Mouse (Mus musculus): ENCODE measurements around the gene Sema6b. TPM values are rescaled to one million over a fixed set of nuclear protein-coding genes. Genes with fewer than 3 reads are reported as not detected.
"Not testable (repeated sequence)": the region's sequence is repeated elsewhere in the genome, so short reads cannot be mapped to it uniquely, and the experiment has no call there.

The Sema6b gene
- total RNA-seq, 2 experiments from 2014 or later = 0.19 to 1.4 TPM

- ATAC-seq (replicated peaks; ENCODE audit: low FRiP score, poor library complexity, severe bottlenecking) = no peak
Measured at GRCm38 (mm10) chr17:56121826-56122225, 18.3 kb downstream of the Sema6b start, which contains the start of gene Lrg1. Gene Lrg1 (minus strand): TSS chr17:56122001.

DNA sequence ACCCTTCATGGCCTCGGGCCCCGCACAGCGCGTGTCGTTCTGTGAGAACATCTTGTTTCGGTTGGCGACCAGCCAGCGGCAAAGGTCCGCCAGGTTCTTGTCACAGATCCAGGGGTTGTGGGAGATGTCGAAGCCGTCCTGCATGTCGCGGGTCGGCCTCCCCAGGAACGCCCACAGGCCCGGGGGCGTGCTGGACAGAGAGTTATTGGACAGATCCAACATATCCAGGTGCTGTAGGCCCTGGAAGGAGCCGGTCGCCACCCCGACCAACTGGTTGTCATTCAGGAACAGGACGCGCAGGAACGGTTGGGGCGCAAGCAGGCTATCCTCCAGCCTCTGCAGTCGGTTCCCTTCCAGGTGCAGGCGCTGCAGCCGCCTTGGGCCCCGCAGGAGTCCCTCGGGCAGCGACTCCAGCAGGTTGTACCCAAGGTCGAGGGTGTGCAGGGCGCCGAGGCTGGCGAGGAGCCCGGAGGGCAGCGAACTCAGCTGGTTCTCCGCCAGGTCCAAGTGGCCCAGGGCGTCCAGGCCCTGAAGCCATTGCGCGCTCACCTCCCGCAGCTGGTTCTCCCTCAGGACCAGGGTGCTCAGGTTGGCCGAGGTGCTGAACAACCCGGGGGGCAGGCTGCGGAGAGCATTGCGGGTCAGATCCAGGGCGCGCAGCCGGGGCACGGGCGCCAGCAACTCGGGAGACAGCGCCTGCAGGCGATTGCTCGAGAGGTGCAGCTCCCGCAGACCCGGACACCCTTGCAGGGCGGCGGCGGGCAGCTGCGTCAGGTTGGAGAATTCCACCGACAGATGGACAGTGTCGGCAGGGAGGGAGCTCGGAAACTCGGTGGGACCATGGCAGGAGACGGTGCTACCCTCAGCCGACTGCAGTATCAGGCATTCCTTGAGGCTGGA is 19.9 kb downstream of the Sema6b start:
- no peak for ATAC-seq (replicated peaks; ENCODE audit: low FRiP score, poor library complexity, severe bottlenecking)

DNA sequence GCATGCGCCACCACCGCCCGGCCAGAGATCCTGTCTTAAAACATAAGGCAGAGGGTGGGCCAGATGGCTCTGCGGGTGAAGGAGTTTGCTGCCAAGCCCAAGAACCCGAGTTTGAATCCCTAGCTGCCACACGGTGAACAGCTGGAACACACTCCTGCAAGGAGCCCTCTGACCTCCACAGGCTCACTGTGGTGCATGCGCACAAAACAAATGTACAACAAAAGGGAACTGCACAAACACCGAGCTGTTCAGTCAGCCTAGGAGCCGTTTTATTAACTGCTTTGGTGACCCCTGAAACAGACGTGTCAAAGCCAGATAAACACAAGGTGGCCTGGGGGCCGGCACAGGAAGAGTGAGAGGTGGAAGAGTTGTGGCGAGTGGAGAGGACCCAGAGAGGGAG is 20.7 kb downstream of the Sema6b start:
- ATAC-seq (replicated peaks; ENCODE audit: low FRiP score, poor library complexity, severe bottlenecking) = no peak

- no peak for ATAC-seq (replicated peaks; ENCODE audit: low FRiP score, poor library complexity, severe bottlenecking)
Measured at GRCm38 (mm10) chr17:56117251-56117710, 22.9 kb downstream of the Sema6b start, which contains the start of gene Plin5. Gene Plin5 (minus strand): TSS chr17:56117596.

GRCm38 (mm10) chr17:56116193-56116592 is 23.9 kb downstream of the Sema6b start:
- ATAC-seq (replicated peaks; ENCODE audit: low FRiP score, poor library complexity, severe bottlenecking) = no peak

DNA sequence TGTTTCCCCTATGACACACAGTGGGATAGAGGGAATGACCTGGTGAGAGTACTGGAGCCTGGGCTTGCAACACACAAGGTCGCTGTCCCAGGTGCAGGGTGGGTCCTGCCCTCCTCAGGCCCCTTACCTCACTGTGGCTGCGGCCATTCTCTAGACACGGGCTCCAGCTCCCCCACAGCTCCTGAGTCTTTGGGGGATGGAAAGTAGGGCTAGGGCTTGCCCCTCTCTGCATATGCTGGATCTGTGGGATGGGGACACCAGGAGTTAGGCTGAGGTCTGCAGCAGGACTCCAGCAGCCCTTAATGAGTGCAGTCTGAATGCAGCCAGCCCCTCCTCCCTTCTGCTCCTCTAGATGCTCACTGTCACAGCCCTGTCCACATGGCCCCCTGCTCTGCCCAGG is 27.4 kb downstream of the Sema6b start:
- no peak for ATAC-seq (replicated peaks; ENCODE audit: low FRiP score, poor library complexity, severe bottlenecking)

DNA sequence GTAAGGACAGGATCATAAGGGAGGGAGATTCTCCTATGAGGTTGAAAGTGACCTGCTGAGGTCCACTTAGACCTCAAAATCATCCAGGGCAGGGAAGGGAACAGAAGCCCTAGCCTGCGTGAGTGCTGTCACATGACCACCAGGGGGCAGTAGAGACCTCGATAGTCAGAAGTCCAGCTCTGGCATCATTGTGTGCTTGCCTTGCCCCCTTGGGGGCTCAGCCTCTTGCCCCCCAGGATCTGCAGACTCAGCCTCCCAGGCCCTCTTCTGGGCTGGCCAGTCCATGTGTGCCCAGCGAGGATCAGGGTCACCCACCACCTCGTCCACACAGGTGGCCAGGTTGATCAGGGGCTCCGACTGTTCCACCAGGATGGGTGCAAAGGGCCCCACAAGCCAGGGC is 28.3 kb downstream of the Sema6b start:
- ATAC-seq (replicated peaks; ENCODE audit: low FRiP score, poor library complexity, severe bottlenecking) = peak; percentile 68

DNA sequence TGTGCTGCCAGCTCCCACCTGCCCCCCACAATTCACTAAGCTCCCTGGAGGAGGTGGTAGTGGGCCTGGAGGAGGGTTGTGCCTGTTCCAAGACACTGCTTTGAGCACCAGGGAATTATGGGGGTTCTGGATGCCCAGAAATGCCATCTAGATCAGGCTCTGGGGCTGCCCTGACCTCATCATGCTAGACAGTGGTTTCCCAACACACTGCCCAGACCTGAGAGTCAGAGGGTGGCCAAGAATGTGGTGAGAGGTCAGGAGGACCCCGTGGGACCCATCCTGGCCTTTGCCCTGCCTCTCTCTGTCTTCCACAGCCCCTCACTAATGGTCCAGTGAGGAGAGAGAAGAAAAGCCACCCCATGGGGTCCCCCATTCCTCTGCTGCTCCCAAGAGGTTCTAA is 29.1 kb downstream of the Sema6b start:
- no peak for ATAC-seq (replicated peaks; ENCODE audit: low FRiP score, poor library complexity, severe bottlenecking)

DNA sequence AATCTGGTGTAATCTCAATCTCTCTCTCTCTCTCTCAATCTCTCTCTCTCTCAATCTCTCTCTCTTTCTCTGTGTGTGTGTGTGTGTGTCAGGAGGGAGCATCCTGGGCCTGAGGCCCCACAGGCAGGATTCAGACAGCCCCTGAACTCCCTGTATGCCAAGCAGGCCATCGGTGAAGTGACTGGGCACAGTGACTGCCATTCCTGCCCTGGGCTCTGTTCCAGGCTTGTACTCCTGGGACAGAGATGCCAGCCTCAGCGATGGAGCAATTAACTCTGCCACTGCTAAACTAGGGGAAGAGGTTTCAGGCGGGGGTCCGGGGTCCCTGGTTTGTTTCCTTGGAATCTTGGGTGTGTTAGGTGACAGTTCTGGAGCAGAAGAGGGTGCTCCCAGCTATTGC is 29.6 kb downstream of the Sema6b start:
- no peak for ATAC-seq (replicated peaks; ENCODE audit: low FRiP score, poor library complexity, severe bottlenecking)

DNA sequence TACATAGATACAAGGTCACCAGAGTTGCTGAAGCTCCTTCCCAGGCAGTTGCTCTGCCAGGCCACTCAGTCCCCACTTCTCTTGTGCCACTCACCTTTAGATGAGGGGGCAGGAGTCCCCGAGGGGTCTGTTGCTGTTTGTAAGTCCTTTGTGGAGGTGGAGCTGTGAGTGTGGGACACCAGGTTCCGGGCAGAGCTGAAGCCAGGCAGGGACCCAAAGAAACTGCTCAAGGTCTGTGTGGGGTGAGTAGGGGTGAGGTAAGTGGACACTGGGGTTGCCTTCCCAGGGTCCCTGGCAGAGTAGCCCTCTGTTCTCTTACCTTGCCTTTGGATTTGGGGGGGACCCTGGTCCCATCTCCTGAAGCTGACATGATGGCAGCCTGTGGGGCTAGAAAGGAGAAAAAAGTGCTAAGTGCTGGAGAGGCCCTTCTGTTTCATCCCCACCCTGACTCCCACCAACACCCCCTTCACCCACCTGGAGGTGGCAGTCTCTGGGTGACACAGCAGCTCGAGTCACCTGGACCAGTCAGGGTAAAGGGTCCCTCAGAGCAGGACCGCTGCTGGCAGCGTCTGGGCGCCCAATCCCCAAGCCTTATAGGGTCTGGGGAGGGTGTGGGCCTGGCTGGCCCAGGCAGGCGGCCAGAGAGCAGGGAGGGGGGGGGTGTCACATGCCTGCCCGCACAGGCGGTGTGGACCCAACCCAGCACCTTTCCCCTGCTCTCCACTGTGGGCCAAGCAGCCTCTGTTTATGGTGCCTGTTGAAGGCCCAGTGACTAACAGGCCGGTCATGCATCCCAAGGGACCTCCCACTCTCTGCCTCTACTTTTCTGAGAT is 30.7 kb downstream of the Sema6b start, which contains the start of gene Plin4:
Gene Plin4 (minus strand): TSS at position 585 of the 833 bp plus-strand sequence.
- no peak for ATAC-seq (replicated peaks; ENCODE audit: low FRiP score, poor library complexity, severe bottlenecking)

DNA sequence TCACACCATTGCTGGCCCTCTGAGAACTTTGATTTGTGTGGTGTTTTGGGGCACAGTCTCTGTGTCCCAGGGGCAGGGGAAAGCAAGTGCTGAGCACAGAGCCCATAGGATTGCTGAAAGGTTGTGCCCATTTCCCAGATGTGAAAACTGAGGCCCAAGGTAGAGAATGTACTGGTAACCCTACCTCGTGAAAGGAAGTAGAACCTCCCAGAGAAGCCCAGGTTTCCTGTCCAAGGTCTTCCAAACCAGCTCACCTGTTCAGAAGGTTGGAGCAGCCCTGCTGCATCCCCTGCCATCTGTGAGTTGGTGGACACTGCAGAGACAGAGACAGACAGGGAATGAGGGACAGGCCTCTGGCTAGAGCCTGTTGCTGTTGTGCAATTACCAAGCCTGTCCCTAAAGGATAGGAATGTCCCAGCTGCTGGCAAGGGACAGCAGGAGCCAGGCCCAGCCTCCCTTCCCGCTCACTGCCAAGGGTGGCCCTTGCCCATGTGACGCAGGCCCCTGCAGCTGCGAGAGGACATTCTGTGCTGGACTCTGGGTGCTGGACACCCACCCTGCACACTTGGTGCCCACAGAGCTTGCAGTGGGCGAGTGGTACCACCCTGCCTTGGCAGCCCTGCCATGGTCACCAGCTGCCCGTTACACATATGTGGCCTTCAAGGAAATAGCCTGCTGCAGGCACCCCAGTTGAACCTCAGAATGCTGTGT is 31.7 kb downstream of the Sema6b start:
- no peak for ATAC-seq (replicated peaks; ENCODE audit: low FRiP score, poor library complexity, severe bottlenecking)

DNA sequence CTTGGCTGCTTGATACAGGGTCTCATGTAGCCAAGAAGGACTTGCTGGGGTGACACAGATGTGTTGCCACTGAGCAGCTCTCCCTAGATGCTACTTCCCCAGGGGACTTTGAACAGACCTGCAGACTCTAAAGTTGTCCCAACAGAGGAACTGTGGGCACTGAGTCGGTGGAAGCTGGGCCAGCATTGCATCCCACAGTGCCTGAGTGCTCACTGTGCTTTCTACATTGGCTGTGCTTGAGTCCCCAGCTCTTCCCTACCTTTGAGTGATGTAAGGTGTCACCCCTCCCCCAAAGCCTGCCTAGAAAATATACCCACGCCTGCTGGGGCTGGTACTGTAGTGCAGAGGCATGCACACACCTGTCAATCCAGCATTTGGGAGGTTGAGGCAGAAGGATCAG is 32.4 kb downstream of the Sema6b start:
- ATAC-seq (replicated peaks; ENCODE audit: low FRiP score, poor library complexity, severe bottlenecking) = no peak

GRCm38 (mm10) chr17:56106981-56107380 is 33.2 kb downstream of the Sema6b start:
- ATAC-seq (replicated peaks; ENCODE audit: low FRiP score, poor library complexity, severe bottlenecking) = no peak

DNA sequence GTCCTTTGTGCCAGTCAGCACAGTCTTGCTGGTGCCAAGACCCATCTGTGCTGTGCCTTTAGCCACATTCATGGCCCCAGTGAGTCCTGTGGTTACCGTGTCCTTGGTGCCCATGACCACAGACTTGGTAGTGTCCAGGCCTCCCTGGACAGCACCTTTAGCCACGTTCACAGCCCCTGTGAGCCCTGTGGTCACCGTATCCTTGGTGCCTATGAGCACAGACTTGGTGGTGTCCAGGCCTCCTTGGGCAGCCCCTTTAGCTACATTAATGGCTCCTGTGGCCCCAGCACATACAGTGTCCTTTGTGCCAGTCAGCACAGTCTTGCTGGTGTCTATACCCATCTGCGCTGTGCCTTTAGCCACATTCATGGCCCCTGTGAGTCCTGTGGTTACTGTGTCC is 33.7 kb downstream of the Sema6b start:
- ATAC-seq (replicated peaks; ENCODE audit: low FRiP score, poor library complexity, severe bottlenecking) = not testable (repeated sequence)

DNA sequence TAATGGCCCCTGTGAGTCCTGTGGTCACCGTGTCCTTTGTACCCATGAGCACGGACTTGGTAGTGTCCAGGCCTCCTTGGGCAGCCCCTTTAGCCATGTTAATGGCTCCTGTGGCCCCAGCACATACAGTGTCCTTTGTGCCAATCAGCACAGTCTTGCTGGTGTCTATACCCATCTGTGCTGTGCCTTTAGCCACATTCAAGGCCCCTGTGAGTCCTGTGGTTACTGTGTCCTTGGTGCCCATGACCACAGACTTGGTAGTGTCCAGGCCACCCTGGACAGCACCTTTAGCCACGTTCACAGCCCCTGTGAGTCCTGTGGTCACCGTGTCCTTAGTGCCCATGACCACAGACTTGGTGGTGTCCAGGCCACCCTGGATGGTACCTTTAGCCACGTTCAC is 35.3 kb downstream of the Sema6b start:
- ATAC-seq (replicated peaks; ENCODE audit: low FRiP score, poor library complexity, severe bottlenecking) = not testable (repeated sequence)

DNA sequence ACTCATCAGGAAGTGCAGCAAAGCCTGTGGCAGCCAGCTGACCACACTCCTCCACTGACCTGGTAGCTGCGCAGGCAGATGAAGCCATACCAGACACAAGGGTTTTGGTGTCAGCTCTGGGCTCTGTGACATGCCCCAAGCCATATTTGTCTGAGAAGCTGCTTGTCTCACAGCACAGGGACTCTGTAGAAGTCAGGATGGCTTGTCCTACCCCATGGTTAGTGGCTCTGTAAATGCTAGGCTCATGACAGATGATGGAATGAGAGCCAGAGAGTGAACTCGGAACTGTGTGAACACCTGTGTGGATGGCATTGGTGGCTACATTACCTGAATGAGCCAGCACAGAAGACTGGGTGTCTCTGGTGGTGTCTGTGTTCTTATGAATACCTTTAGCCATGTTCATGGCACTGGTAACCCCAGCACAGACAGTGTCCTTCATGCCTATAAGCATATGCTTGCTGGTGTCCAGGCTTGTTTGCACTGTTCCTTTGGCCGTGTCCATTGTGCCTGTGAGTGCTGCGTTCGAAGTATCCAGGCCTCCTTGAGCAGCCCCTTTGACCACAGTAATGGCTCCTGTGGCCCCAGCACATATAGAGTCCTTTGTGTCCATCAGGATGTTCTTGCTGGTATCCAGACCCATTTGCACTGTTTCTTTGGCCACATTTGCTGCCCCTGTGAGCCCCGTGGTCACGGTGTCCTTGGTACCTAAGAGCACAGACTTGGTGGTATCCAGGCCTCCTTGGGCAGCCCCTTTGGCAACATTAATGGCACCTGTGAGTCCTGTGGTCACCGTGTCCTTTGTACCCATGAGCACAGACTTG is 36.5 kb downstream of the Sema6b start:
- no peak for ATAC-seq (replicated peaks; ENCODE audit: low FRiP score, poor library complexity, severe bottlenecking)

- ATAC-seq (replicated peaks; ENCODE audit: low FRiP score, poor library complexity, severe bottlenecking) = no peak
Measured at GRCm38 (mm10) chr17:56102927-56103326, 37.2 kb downstream of the Sema6b start.

DNA sequence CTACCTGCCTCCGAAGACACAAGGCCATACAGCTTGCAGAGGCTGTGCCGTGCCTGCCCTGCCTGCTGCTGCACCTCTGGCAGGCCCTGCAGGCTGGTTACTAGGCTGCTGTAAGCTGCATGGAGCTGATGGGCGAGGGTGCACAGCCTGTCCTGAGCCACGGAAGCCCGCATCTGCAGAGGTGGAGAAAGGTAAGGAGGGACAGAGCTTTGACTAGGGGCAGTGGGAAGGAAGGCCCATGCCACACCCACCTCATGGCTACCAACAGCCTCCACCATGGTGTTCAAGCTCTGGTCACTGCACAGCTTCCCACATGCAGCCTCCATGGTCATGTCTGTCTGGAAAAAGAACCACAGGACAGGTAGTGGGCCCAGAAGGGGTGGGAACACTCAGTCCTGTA is 38.0 kb downstream of the Sema6b start:
- ATAC-seq (replicated peaks; ENCODE audit: low FRiP score, poor library complexity, severe bottlenecking) = no peak

GRCm38 (mm10) chr17:56100811-56101210 is 39.3 kb downstream of the Sema6b start:
- ATAC-seq (replicated peaks; ENCODE audit: low FRiP score, poor library complexity, severe bottlenecking) = no peak
